In the genomic region with DNA sequence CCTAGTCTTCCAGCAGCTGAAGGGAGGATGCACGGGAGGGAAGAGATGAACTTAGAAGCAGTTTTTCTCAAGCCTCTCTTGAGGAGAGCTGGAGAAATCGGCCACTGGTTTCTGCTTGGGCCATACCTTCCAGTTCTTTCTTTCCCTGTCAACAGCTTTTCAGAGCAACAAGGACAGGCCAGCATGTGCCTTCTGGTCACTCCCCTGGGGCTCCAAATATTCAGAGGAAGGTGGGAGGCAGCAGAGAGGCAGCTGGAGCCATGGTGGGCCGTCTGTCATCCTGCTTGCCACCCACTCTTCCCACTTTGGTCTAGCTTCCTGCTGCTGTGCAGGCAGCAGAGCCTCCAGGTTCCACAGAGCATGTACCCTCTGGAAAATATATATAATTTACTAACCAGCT, we compare ENCODE assay signal across 10 mouse cellular contexts. TPM values are rescaled to one million over a fixed set of nuclear protein-coding genes. Genes with fewer than 3 reads are reported as not detected.
DNase-seq lines count a peak whose midpoint lies in the region; ATAC-seq and TF ChIP-seq lines count a peak whose summit lies in the region.
"Had no signal": no experiment of that assay in that cellular context is flagged by ENCODE, and none has a peak within 500 bp of the region (broad histone marks: within the 10 kb centered on the region; RNA-seq: fewer than 3 reads in every experiment).

No protein-coding gene starts in this region.

- no peaks in the 10 kb centered on the region for H3K27me3 ChIP-seq in kidney, postnatal 0 days (ENCODE audit: insufficient read depth, low read length)
- no peaks in the 10 kb centered on the region for H3K27me3 ChIP-seq in forebrain, postnatal 0 days (ENCODE audit: insufficient read depth, low read length)

- WGBS in kidney, postnatal 0 days: 24% methylated on average over 3 of the region's 3 CpGs
- WGBS in forebrain, postnatal 0 days: 33% methylated on average over 3 of the region's 3 CpGs

- H3K4me2 ChIP-seq in kidney, postnatal 0 days (ENCODE audit: low read length): no peak overlapping the region
- H3K4me2 ChIP-seq in forebrain, postnatal 0 days (ENCODE audit: low read depth): no peak overlapping the region

- no peak for ATAC-seq in kidney, postnatal 0 days (replicated peaks; ENCODE audit: low FRiP score, low read depth)
- no peak; the same call in 1 of the 2 replicates for ATAC-seq in forebrain, postnatal 0 days

- no peak overlapping the region for H3K9ac ChIP-seq in kidney, postnatal 0 days (ENCODE audit: low read depth, low read length)
- H3K9ac ChIP-seq in forebrain, postnatal 0 days: no peak overlapping the region

- H3K36me3 ChIP-seq in kidney, postnatal 0 days (ENCODE audit: insufficient read depth, low read length): no peaks in the 10 kb centered on the region
- H3K36me3 ChIP-seq in forebrain, postnatal 0 days (ENCODE audit: insufficient read depth): no peaks in the 10 kb centered on the region

- DNase-seq in kidney, postnatal 0 days (ENCODE audit: low spot score): peak; percentile 48
- no peak for DNase-seq in kidney, adult 11 months
- DNase-seq in forebrain, postnatal 0 days: no peak
- peak; percentile 62 to 70 for DNase-seq in layer of hippocampus, postnatal 36 days
- DNase-seq in retina, embryonic 14.5 days (ENCODE audit: low spot score): peak; percentile 36
- no peak for DNase-seq in lung, postnatal 10 days
- no peak for DNase-seq in spleen, adult 12 weeks (ENCODE audit: low spot score)
- DNase-seq in urinary bladder, postnatal 14 days (ENCODE audit: low spot score): no peak

- H3K4me1 ChIP-seq in kidney, postnatal 0 days (replicated peaks; ENCODE audit: insufficient read depth, low read length): 0 out of 2 replicates have a peak, but pooled peaks cover 5% of the 10 kb centered on the region
- H3K4me1 ChIP-seq in forebrain, postnatal 0 days (ENCODE audit: insufficient read depth): no peaks in the 10 kb centered on the region

- H3K9me3 ChIP-seq in kidney, postnatal 0 days (replicated peaks; ENCODE audit: low read length): no peaks in the 10 kb centered on the region
- no peaks in the 10 kb centered on the region for H3K9me3 ChIP-seq in forebrain, postnatal 0 days (ENCODE audit: low read length)

- H3K4me3 ChIP-seq in kidney, postnatal 0 days (replicated peaks; ENCODE audit: low read depth, low read length): no peak overlapping the region
- H3K4me3 ChIP-seq in forebrain, postnatal 0 days (ENCODE audit: low read depth, low read length): no peak overlapping the region
- H3K4me3 ChIP-seq: erythroblast, embryonic 14.5 days had no signal

- H3K27ac ChIP-seq in kidney, postnatal 0 days: no peak overlapping the region
- H3K27ac ChIP-seq in forebrain, postnatal 0 days (ENCODE audit: low read depth, low read length): peak overlapping the region; percentile 45

- TF ChIP-seq CTCF in kidney, postnatal 0 days (IDR thresholded peaks at IDR 0.05; ENCODE audit: low read depth): no peak
- TF ChIP-seq CTCF in forebrain, postnatal 0 days (IDR thresholded peaks at IDR 0.05; ENCODE audit: low read depth): no peak

RNA-seq across cellular contexts. Expression of gene Ndufb4, which starts 36.6 kb away (rescaled TPM):
- 142 and 159 TPM in 2 replicates for polyA plus RNA-seq in kidney, postnatal 0 days (2015; fragmentation: Nextera tagmentation; extraction: Ambion mirVana)
- total RNA-seq in forebrain, postnatal 0 days (2014; rRNA removed): 33.9 and 49.3 TPM in 2 replicates
- 79.1 and 117 TPM in 2 replicates for polyA plus RNA-seq in forebrain, postnatal 0 days (2015; fragmentation: Nextera tagmentation; extraction: Ambion mirVana)
- 10 to 100 TPM; 80.4 to 84.0 TPM for total RNA-seq in layer of hippocampus, postnatal 36 days (2021)

RNA-seq across cellular contexts. Expression of gene Hgd, which starts 37.7 kb away (rescaled TPM):
- 43.6 and 51.7 TPM in 2 replicates for polyA plus RNA-seq in kidney, postnatal 0 days (2015; fragmentation: Nextera tagmentation; extraction: Ambion mirVana)
- not detected in 2 replicates for total RNA-seq in forebrain, postnatal 0 days (2014; rRNA removed)
- 0.44 TPM in 1 of 2 replicates, not detected in the other for polyA plus RNA-seq in forebrain, postnatal 0 days (2015; fragmentation: Nextera tagmentation; extraction: Ambion mirVana)
- total RNA-seq in layer of hippocampus, postnatal 36 days (2021): not detected
- total RNA-seq: MEL had no signal
- polyA plus RNA-seq: erythroblast, embryonic 14.5 days had no signal

Comparison
In these comparisons a context has a peak if more than half of its experiments do, and no peak if none do; other contexts are left out.
1. DNase-seq: peak in kidney, postnatal 0 days (single experiment), layer of hippocampus, postnatal 36 days (2 of 2) and retina, embryonic 14.5 days (single experiment); none in kidney, adult 11 months (single experiment), forebrain, postnatal 0 days (single experiment), lung, postnatal 10 days (single experiment), spleen, adult 12 weeks (single experiment) and urinary bladder, postnatal 14 days (single experiment).